Mouse (Mus musculus): Measurements from ENCODE around the gene Suds3. TPM values are rescaled to one million over a fixed set of nuclear protein-coding genes. Genes with fewer than 3 reads are reported as not detected.

Suds3 gene
- 10 to 100 TPM; 89.2 to 94.8 TPM for total RNA-seq (2021)
- long read RNA-seq, experiment 1, partial matches to known transcripts, result 7 of 163 reads
- long read RNA-seq, experiment 1, other reads (novel, unspliced or antisense), result 155 of 163 reads
- long read RNA-seq, experiment 2, partial matches to known transcripts, result 15 of 135 reads
- long read RNA-seq, experiment 2, other reads (novel, unspliced or antisense), result 120 of 135 reads

DNA sequence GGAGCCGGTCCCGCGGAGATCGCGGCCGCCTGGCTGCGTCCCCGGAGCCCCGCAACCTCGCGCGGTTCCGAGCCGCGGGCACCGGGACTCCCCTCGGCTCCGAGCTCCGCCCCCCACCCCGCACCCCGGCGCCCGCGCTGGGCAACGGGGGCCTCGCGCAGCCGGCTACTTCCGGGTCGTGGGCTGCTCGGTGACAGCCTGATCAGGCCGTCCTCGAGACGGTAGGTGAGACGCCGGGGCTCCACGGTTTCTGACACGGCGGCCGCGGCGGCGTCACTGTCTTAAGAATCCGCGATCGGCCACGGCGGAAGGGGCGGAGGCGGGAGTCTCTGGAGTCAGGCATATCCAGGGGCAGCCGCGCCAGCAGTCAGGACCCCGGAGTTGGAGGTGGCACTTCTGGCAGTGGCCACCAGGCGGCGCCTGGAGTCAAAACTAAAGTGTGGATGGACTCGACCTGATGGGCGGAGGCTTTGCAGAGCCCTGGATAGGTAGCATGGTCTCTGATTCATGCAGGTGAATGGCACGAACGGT lies at the start of gene Suds3:
Suds3 (minus strand) TSS at position 278 of the 531 bp plus-strand sequence.
- DNase-seq (ENCODE audit: low spot score), result peak; percentile 97

DNA sequence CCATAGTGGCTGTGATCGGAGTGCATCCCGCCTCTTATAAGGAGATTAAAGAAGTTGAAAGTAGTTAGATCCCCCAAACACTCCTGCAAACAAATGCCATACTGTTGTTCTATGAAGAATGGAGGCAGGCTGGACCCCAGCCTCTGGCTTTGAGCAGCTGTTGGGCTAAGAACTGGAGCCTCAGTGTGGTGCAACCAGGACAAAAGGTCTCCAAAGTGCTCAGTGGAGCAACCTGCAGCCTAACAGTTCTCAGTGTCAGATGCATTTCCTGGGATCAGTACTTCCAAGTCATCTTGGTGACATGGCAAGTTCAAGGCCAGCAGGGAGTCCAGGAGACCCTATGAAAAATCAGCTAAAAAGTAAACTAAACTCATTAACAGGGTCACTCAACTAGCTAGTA lies 49.0 kb upstream of the Suds3 start:
- DNase-seq (ENCODE audit: low spot score), result no peak

- peak; percentile 16 for DNase-seq (ENCODE audit: low spot score)
These were observed 48.6 kb upstream of the Suds3 start for GRCm38 (mm10) chr5:117164516-117164915.

- DNase-seq (ENCODE audit: low spot score), result no peak
These were observed 47.9 kb upstream of the Suds3 start for GRCm38 (mm10) chr5:117163790-117164189.

- no peak for DNase-seq (ENCODE audit: low spot score)
These were observed 44.6 kb upstream of the Suds3 start for GRCm38 (mm10) chr5:117160499-117160898.

DNA sequence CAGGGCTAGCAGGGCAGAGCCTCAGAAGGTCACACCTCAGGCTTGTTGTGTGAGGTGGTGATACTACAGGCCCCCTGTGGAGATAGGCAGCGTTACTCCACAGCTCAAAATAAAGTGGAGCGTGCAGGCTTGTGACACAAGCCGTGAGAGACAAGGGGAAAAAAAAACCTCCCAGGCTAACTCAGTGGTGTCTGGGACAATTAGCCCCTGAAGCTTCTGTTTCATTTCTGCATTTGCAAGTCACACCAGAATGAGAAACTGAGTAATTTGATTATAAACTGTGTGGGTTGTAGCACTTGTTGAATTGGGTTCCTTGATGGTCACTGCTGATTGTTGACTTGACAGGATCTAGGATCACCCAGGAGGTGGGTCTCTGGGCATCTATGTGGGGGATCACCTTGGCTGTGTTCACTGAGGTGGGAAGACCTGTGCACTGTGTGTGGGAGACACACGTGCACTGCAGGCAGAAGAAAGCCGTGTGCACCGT lies 43.9 kb upstream of the Suds3 start:
- DNase-seq (ENCODE audit: low spot score), result no peak

DNA sequence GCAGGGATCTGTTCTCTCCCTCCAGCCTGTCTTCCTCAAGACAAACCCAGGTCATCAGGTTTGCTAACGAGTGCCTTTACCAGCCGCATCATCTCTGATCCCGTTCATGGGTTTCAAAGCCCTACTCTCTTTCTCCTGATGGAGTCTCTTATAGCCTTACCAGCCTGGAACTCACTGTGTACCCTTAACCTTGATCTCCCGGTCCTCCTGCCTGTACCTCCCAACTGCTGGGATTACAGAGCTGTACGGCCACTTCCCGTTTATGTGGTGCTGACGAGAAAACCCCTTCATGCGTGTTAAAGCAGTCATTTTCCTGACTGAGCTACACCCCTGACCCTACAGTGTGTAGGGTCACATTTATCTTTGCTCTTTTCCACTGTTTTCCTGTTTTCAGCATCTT lies 43.4 kb upstream of the Suds3 start:
- DNase-seq (ENCODE audit: low spot score), result no peak

- DNase-seq (ENCODE audit: low spot score), result peak; percentile 43
These were observed 42.6 kb upstream of the Suds3 start for GRCm38 (mm10) chr5:117158335-117159018.

DNA sequence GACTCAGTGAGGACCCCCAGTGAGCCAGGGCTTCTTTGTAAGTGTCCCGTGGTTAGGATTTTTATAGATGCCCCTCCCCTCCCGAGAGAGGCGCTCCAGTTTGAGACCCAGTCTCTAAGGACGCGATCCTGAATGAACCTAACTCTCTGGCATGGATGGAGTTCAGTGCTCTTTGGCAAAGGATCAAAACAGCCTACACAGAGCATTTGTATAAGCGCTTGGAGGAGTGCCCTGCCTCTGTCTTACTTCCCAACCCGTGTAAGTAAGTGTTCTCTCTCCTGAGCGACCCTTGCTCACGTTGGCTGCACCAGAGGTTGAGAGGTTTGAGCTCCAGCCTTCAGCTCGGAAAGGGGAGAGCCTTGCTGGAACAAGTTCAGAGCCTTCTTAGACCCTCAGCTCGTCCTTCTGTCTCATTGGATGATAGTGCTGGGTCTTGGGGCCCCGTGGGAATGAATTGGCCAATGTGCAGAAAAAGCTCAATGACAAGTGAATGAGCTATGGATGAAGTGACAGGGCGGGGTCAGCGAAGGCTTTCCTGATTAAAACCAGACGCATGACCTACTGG lies 37.7 kb upstream of the Suds3 start:
- DNase-seq (ENCODE audit: low spot score), result peak; percentile 68

DNA sequence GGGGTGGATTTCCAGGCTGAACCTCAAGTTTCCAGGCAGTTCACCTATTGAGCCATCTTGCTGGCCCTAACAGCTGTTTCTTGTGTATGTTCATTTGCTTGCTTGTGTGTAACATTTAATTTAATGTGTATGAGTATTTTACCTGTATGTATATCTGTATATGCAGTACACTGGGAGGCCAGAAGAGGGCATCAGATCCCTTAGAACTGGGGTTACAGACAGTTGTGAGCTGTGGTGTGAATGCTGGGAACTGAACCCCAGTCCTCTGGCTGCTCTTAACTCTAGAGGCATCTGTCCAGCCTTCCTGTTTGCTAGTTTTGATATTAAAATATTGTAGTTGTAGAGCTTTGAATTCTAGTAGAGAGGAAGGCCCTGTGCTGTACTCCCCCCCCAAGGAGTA lies 37.0 kb upstream of the Suds3 start:
- no peak for DNase-seq (ENCODE audit: low spot score)

- DNase-seq (ENCODE audit: low spot score), result no peak
These were observed 34.2 kb upstream of the Suds3 start for GRCm38 (mm10) chr5:117150068-117150467.

- no peak for DNase-seq (ENCODE audit: low spot score)
These were observed 33.4 kb upstream of the Suds3 start for GRCm38 (mm10) chr5:117149054-117149942.

DNA sequence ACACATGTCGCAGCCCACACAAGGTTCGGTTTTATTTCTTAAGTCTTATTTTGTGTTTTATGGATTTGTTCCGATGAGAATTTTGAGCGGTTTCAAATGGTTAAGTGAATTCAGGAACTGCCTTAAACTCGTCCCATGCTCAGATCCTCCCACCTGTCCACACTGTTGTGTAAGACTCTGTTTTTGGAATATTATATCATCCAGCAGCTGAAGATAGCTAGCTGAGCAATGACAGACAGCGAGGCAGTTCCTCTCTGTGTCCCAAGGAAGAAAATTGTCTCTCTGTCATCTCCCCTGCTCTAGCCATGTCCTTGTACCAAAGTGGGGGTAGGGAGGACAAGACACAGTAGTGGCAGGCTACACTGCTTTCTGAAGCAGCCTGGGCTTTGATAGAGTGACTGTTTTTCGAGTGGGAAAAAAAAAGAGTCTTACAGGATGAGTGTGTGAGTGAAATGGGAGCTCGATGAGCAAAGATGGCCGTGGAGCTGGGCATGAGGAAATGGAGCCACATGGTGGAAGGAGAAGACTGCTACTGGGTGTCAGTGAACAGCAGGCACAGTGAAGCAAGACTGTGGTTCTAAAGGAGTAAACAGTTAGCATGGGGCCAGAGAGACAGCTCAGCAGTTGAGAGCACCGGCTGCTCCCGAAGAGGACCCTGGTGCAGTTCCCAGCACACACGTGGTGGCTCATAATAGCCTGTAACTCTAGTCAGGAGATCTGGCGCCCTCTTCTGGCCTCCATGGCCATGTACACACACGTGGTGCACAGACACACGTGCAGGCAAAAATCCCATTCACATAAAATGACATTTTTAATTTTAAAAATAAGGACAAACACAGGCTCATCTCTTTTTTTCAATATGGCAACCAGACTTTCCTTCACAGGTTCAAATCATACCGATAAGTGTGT lies 31.5 kb upstream of the Suds3 start:
- DNase-seq (ENCODE audit: low spot score), result peak; percentile 39

- DNase-seq (ENCODE audit: low spot score), result no peak
These were observed 30.3 kb upstream of the Suds3 start for GRCm38 (mm10) chr5:117146165-117146564.

DNA sequence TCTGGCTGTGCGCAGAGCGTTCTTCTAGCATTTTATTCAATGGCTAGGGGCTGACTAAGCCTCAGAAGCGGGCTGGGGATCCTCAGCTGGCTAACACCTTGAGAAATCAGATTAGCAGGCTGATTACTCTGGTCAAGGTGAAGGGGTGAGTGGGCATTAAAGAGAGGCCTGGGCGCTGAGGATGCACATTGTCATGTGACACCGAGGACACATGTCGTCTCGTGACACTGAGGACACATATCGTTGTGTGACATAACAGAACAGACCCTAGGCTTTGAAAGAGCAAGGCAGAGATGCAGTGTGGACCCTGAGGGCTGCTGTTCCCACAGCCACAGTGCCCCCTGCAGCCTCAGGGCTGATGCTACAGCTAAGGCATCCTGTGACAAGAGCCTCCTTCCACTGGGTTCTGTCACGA lies 27.8 kb upstream of the Suds3 start:
- no peak for DNase-seq (ENCODE audit: low spot score)

GRCm38 (mm10) chr5:117140374-117140773 lies 24.5 kb upstream of the Suds3 start:
- no peak for DNase-seq (ENCODE audit: low spot score)

DNA sequence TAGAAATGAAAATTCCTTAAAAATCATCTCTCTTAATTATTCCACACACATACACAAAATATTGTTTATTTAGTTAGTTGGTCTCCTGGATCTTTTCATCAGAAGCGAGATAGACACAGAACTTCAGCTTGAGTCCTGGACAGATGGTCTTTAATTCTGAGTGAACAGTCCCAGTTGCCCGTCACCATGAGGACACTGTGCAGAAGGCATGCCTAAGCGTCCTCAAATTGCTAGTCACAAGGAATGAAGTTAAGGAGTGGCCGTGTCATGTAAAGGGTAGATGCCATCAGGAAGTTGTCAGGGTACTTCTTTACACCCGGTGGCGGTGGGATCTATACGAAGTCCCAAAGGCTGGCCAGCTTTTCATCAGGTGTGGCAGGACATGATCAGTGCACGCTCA lies 23.9 kb upstream of the Suds3 start:
- no peak for DNase-seq (ENCODE audit: low spot score)

- peak; percentile 66 for DNase-seq (ENCODE audit: low spot score)
These were observed 22.5 kb upstream of the Suds3 start for GRCm38 (mm10) chr5:117138295-117138988.

GRCm38 (mm10) chr5:117137594-117137993 lies 21.7 kb upstream of the Suds3 start:
- DNase-seq (ENCODE audit: low spot score), result no peak

DNA sequence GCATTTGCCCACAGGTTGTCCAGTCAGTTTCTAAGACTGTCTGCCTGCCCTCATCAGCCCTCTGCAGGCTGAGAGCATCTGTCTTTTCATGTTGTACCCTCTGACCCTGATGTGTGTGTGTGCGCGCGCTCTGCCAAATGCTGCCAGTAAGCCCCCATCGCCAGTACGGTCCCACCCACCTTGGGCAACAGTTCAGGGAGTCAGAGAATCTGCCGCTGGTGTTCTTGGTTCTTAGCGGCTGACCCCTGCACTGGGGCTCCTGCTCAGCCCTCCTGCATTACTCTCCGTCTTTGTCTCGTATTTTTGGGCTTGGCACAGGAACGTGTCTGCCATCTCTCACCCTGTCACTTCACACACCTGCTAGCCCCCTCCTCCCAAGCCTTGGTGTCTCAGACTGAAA lies 21.1 kb upstream of the Suds3 start:
- no peak for DNase-seq (ENCODE audit: low spot score)
